Mouse (Mus musculus) erythroblast, embryonic 14.5 days (primary cell): ENCODE results near the gene Bcl10. TPM values are rescaled to one million over a fixed set of nuclear protein-coding genes. Genes with fewer than 3 reads are reported as not detected.

Experiments
- H3K27me3 ChIP-seq: 2 replicates; pipeline ENCODE4 v1.6.1; 2012; ENCODE audit warnings: inconsistent platforms; ENCODE audit not compliant: control insufficient read depth
- H3K36me3 ChIP-seq: 2 replicates; pipeline ENCODE4 v1.6.1; 2012; ENCODE audit warnings: mild to moderate bottlenecking, inconsistent platforms; ENCODE audit not compliant: control insufficient read depth
- H3K4me1 ChIP-seq: 2 replicates; pipeline ENCODE4 v1.6.1; 2012; ENCODE audit warnings: inconsistent platforms; ENCODE audit not compliant: control insufficient read depth
- H3K4me3 ChIP-seq: replicated peaks from 2 replicates; pipeline ENCODE3; 2012; ENCODE audit warnings: moderate library complexity, mild to moderate bottlenecking, inconsistent platforms
- H3K9me3 ChIP-seq: 2 replicates; pipeline ENCODE4 v1.6.1; 2012; ENCODE audit warnings: low read length, inconsistent platforms, mixed read lengths; ENCODE audit not compliant: control insufficient read depth
- GATA1 ChIP-seq: IDR thresholded peaks from 2 replicates; pipeline ENCODE4 v1.6.1; 2012; ENCODE audit warnings: low read length, inconsistent platforms, mixed read lengths
- TAL1 ChIP-seq: IDR thresholded peaks from 3 replicates; pipeline ENCODE4 v1.6.1; 2012; ENCODE audit warnings: low read length, inconsistent platforms, mixed read lengths
- polyA plus RNA-seq: library from polyadenylated mRNA; stranded (reverse); fragments of >175 nt; gene quantifications from 2 replicates; pipeline ENCODE4 v1.2.3, GENCODE M21; 2012

Gene Bcl10
- polyA plus RNA-seq, 1 experiment: 1.2 TPM

DNA sequence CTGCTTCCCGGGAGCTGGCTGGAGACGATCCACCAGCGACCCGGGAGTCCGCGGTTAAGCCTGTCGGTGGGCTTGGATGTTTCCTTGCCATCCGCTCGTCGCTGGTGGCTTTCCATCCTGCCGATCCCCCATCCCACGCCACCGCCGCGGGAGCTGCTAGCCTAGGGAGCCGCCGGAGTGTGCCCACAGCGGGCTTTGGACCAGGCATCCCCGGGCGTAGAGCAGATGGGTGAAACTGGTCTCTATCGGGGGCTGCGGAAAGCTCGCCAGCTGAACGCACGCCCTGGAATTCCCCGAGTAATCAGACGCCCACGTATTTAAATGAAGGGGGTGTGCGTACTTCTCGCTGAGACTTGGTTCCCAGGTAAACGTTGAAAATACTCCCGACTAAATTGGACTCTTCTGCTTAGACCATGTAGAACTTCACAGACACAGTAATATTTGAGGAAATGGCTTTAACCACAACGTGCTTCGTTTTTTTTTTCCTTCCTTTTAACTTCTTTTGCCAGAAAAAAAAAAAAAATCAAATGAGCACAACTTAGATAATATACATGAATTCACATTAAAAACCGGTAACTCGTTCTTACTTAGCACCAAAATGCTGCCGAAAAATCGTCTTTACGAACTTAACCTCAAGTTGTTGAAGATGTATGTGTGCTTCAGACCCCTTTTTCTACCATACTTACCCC, 2.2 kb downstream of the Bcl10 start:
- Histone ChIP-seq H3K4me3 (peak overlapping the region; percentile 88), H3K9me3 (no peaks in the 10 kb centered on the region), H3K27me3 (no peaks in the 10 kb centered on the region; the same call in 1 of the 2 replicates), H3K36me3 (peaks cover 23% of the 10 kb centered on the region), H3K4me1 (peaks cover 36% of the 10 kb centered on the region)
- TF ChIP-seq GATA1 (no peak), TAL1 (no peak)

DNA sequence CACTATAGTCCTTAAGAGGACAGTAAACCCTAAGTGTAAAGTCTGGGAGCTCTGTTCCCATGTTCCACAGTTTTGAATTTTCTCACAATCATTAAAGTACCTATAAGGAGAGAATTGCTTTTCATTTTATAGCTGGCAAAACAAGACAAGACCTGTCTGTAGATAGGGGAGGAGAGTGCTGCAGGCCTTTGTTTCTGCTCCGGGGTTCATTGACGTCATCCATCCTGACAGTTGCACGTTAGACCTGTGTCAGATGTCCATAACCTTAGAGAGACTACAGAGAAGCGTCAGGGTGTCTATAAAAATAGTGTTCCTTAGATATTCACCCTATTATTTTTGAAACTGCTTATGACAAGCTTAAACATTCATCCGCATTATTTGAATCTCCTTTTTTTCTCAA, 2.9 kb downstream of the Bcl10 start:
- no peaks in the 10 kb centered on the region for H3K9me3 ChIP-seq
- peaks cover 36% of the 10 kb centered on the region for H3K4me1 ChIP-seq
- H3K4me3 ChIP-seq: peak overlapping the region; percentile 88
- H3K27me3 ChIP-seq: no peaks in the 10 kb centered on the region; the same call in 1 of the 2 replicates
- peaks cover 30% of the 10 kb centered on the region for H3K36me3 ChIP-seq
- TF ChIP-seq GATA1 (no peak), TAL1 (no peak)

DNA sequence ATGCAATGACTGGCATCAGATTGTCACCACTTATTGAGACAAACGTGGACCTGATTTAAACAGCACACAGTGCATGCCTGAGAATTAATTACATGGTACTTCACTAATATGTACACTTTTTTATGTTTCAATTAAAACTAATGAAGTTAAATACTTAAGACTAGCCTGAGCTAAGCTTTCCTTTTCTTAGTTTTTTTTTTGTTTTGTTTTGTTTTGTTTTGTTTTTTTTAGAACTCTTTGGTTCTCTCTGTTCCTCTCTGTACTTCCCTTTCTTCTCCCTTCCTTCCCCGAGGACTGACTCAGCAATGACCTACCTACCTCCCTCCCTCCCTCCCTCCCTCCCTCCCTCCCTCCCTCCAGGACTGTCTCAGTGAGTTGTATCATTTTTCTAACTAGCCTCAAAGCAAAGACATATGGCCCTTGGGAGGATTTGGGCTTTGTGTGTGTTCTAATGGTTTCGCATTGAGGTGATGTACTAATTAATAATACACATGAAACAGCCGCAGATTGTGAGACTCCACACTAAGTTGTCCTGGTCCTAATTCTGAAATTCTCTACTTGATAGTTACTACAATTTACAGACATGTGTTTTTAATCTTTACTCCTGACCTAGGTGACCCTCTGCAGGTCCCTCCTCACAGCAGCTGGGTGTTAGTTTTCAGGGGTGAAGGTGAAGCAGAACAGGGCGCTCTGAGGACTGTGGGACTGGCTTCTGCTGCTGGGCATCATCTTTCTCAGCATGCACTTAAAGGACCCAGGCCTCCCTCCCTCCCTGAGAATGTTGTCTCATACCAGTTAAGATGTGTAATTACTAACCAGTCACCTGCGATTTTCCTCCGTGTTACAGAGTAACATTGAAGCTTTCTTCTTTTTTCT, 7.2 kb downstream of the Bcl10 start:
- Histone ChIP-seq H3K9me3 (no peaks in the 10 kb centered on the region), H3K27me3 (no peaks in the 10 kb centered on the region), H3K4me1 (peaks cover 19% of the 10 kb centered on the region), H3K36me3 (peaks cover 67% of the 10 kb centered on the region), H3K4me3 (no peak overlapping the region)
- TF ChIP-seq TAL1 (no peak), GATA1 (no peak)

DNA sequence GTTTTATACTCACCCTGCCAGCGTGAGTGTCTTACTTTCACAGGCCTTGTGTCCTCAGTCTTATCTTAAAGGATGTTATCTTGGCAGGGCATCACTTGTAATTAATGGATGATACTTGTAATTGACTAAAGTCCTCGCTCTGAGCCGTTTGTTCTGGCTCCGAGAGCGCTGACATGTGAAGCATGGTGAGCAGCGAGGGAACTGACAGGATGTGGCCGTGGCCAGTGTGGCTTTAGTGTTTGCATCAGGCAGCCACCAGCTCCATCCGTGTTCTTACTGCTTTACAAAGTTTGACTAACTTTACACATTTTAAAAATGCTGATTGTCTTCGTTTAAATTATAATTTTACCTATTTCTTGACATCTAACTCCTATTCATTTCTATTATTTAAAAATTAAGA, 11.2 kb downstream of the Bcl10 start:
- Histone ChIP-seq H3K4me1 (peaks cover 9% of the 10 kb centered on the region), H3K27me3 (no peaks in the 10 kb centered on the region), H3K36me3 (peaks cover 49% of the 10 kb centered on the region), H3K4me3 (no peak overlapping the region), H3K9me3 (no peaks in the 10 kb centered on the region)
- TF ChIP-seq TAL1 (no peak), GATA1 (no peak)

DNA sequence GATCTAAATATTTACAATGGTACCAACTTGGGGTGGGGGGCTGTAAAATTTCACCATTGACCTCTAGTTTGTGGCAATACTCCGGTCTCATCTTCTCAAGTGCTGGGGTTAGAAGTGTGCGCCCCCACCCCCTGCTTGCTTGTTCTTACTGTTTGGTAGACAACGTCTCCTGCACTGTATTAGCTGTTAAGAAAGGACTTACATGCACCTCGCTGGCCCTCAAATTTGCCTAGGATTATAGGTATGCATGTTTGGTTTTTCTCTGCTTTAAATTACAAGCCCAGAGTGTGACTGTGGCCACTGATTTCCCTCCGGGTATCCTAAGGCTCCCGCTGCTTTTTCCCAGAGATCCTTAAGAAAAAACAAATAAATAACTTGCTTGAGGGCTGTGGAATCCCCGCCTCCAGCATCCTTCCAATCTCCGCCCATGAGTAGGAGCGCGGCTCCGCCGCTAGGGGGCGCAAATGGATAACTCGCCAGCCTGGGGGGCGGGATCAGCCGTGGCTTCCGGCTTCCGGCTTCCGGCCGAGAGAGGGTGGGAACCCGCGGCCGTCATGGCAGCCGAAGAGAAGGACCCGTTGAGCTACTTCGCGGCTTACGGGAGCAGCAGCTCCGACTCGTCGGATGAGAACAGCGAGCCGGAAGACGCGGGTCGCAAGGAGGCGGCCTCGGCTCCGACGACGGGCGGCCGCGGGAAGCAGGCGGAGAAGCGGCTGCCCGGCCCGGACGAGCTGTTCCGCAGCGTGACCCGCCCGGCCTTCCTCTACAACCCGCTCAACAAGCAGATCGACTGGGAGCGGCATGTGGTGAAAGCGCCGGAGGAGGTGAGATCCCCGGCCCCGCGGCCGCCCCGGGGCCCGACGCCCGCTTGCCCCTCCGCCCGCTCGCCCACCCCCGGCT, 15.2 kb downstream of the Bcl10 start, which contains the start of gene 2410004B18Rik:
2410004B18Rik (plus strand) TSS at position 510 of the 900 bp plus-strand sequence.
- peaks cover 40% of the 10 kb centered on the region for H3K4me1 ChIP-seq
- H3K36me3 ChIP-seq: peaks cover 38% of the 10 kb centered on the region
- peak within 1 kb of the TSS; percentile 97 for H3K4me3 ChIP-seq
- TF ChIP-seq TAL1 (no peak), GATA1 (no peak)
- H3K9me3 ChIP-seq: no peaks in the 10 kb centered on the region
- H3K27me3 ChIP-seq: no peaks in the 10 kb centered on the region

DNA sequence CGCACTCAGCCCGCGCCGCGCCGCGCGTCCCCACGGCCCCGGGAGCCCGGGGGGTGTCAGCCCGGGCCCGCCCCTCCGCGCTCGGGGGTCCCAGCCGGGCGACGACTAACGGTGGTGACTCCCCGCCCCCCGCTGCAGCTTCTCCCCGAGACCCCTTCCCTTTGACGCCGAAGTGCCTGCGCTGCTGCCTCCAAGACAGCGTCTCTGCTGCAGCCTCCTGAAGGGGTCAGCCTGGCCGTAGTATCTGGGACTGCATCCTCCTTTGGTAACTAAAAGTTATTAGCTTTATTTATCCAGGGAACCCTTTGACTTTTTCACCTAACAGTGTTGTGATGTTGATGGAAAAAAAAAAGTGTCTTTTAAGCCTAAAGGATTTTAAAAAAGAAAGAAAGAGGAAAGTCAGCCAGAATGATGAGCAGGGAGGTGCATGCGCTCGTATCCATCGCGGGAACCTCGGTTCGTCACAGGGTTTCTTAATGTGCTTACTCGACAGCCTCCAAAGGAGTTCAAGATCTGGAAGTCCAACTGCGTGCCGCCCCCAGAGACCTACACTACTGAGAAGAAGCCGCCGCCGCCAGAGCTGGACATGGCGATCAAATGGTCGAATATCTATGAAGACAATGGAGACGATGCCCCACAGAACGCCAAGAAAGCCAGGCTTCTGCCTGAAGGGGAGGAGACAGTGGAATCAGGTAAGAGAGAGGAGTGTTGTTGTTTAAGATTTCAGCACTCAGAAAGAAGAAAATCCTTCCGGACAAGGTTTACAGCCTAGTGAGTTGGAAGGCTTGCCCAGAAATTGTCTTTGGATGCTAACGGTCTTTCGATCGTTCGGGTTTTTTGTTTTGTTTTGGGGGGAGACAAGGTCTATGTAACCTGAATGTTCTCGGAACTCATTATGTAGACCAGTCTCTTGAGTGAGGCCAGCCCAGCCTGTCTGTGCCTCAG, 16.1 kb downstream of the Bcl10 start:
- peaks cover 37% of the 10 kb centered on the region for H3K36me3 ChIP-seq
- peak overlapping the region; percentile 97 for H3K4me3 ChIP-seq
- peaks cover 40% of the 10 kb centered on the region for H3K4me1 ChIP-seq
- H3K27me3 ChIP-seq: no peaks in the 10 kb centered on the region
- H3K9me3 ChIP-seq: no peaks in the 10 kb centered on the region
- TF ChIP-seq GATA1: no peak
- TF ChIP-seq TAL1: no peak

DNA sequence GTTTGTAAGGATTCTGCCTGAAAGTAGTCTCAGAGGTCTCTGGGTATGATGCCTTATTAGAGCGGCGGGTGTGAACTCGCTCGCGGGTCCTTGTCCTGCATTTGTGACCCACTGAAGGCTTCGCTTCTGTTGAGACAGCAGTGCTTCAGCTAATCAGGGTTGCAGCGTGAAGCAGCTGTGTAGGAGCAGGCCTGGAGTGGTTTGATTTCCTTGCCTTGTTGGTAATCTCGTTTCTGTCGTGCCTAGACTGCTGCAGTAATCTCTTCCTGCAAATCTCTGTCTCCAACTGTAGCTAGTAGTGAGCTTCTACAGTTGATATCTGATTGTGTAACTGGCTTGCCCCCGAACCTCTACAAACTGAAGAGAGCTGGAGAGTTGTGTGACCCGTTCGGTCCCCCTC, 16.8 kb downstream of the Bcl10 start:
- Histone ChIP-seq H3K36me3 (peaks cover 38% of the 10 kb centered on the region), H3K4me3 (peak overlapping the region; percentile 97), H3K27me3 (no peaks in the 10 kb centered on the region), H3K4me1 (peaks cover 44% of the 10 kb centered on the region), H3K9me3 (no peaks in the 10 kb centered on the region)
- TF ChIP-seq GATA1 (peak; percentile 77), TAL1 (peak; percentile 59; the same call in 2 of the 3 replicates)

DNA sequence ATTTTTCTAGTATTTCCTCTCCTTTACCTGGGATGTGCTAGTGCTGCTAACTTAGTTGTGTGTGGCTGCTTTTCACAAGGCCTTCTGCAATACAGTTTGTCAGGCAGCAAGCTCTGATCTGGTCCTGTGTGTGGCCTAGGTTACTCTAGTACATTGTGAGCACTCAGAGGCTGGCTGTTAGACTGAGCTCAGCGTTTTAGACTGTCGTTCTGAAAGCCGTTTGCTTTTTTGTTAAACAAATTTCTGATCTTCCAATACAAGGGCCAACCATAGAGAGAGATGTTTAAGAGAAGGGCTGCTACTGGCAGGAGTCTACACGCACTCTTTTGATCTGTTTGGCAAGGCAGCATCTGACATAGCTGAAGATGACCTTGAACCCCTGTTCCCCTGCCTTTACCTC, 17.4 kb downstream of the Bcl10 start:
- peaks cover 41% of the 10 kb centered on the region for H3K36me3 ChIP-seq
- H3K4me3 ChIP-seq: peak overlapping the region; percentile 97
- H3K9me3 ChIP-seq: no peaks in the 10 kb centered on the region
- TF ChIP-seq GATA1 (no peak), TAL1 (no peak)
- peaks cover 48% of the 10 kb centered on the region for H3K4me1 ChIP-seq
- no peaks in the 10 kb centered on the region for H3K27me3 ChIP-seq
